In the genomic region with DNA sequence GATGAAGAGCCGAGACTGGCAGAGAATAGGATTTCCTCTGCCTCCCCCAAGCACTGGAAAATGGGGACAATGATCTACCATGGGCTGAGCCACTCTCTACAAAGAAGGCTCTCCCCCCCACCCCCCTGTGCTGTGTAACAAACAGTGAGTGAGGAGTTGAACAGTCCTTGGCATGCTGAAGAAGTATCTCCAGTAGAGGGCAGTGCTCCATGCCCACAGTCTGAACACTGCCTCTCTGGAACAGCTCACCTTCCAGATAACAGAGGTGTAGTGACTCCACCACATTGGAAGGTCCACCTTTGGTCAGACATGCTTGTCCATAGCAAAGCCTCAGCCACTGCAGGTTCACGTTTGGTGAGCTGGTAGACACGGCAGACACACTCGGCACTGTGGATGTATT, we compare ENCODE assay signal across 7 mouse cellular contexts.
DNase-seq lines count a peak whose midpoint lies in the region; ATAC-seq lines count a peak whose summit lies in the region.

No protein-coding gene starts in this region.

- DNase-seq in A20 (ENCODE audit: low read depth, low spot score): peak; percentile 53
- peak; percentile 21 to 50 for DNase-seq in CD8-positive naive resting alpha-beta T cell, adult 2 months (ENCODE audit: low read depth in 2 of 2, low spot score in 2 of 2)
- DNase-seq in cerebellum, postnatal 36 days: peak; percentile 23 to 31
- DNase-seq in heart, postnatal 4 days: peak; percentile 34
- no peak for DNase-seq in limb, embryonic 11.5 days (ENCODE audit: low spot score)
- DNase-seq in thymus, postnatal 25 days: peak; percentile 62

- ATAC-seq in limb, embryonic 11.5 days (ENCODE audit: insufficient number of reproducible peaks, low FRiP score, low TSS enrichment, low read depth): 0 out of 2 replicates have a peak, but pooled peaks have one; percentile 44
- peak; percentile 79 for ATAC-seq in midbrain, embryonic 16.5 days

- H3K9ac ChIP-seq in limb, embryonic 11.5 days (ENCODE audit: low read length): no peak overlapping the region
- no peak overlapping the region for H3K9ac ChIP-seq in midbrain, embryonic 16.5 days (ENCODE audit: low read depth, low read length)

- WGBS in limb, embryonic 11.5 days: 83% methylated on average over 4 of the region's 4 CpGs
- 82% methylated on average over 4 of the region's 4 CpGs for WGBS in midbrain, embryonic 16.5 days

- H3K27me3 ChIP-seq in limb, embryonic 11.5 days (ENCODE audit: control insufficient read depth, insufficient read depth, low read length): no peaks in the 10 kb centered on the region
- H3K27me3 ChIP-seq in midbrain, embryonic 16.5 days (ENCODE audit: control insufficient read depth, insufficient read depth, low read depth, low read length): no peaks in the 10 kb centered on the region

- H3K4me3 ChIP-seq in limb, embryonic 11.5 days (ENCODE audit: low read depth, low read length): no peak overlapping the region
- no peak overlapping the region for H3K4me3 ChIP-seq in midbrain, embryonic 16.5 days (ENCODE audit: low read depth, low read length)

- H3K27ac ChIP-seq in limb, embryonic 11.5 days (replicated peaks; ENCODE audit: low read depth, low read length): no peak overlapping the region
- no peak overlapping the region for H3K27ac ChIP-seq in midbrain, embryonic 16.5 days (ENCODE audit: low read length)

- H3K36me3 ChIP-seq in limb, embryonic 11.5 days (ENCODE audit: control insufficient read depth, insufficient read depth, low read length): no peaks in the 10 kb centered on the region
- no peaks in the 10 kb centered on the region for H3K36me3 ChIP-seq in midbrain, embryonic 16.5 days (ENCODE audit: control insufficient read depth, insufficient read depth, low read length)

- no peaks in the 10 kb centered on the region for H3K9me3 ChIP-seq in limb, embryonic 11.5 days (ENCODE audit: control insufficient read depth, low read length)
- H3K9me3 ChIP-seq in midbrain, embryonic 16.5 days (replicated peaks; ENCODE audit: control insufficient read depth, low read length, poor library complexity, severe bottlenecking): no peaks in the 10 kb centered on the region

- H3K4me2 ChIP-seq in limb, embryonic 11.5 days (ENCODE audit: low read depth, severe bottlenecking): no peak overlapping the region
- H3K4me2 ChIP-seq in midbrain, embryonic 16.5 days (ENCODE audit: low read length): no peak overlapping the region

- H3K4me1 ChIP-seq in limb, embryonic 11.5 days (ENCODE audit: control insufficient read depth, insufficient read depth, low read length): peaks cover 12% of the 10 kb centered on the region
- H3K4me1 ChIP-seq in midbrain, embryonic 16.5 days (ENCODE audit: control insufficient read depth, insufficient read depth, low read length): no peaks in the 10 kb centered on the region
